Mouse (Mus musculus) limb, embryonic 13.5 days (tissue): ENCODE results near the gene C1qtnf5. TPM values are rescaled to one million over a fixed set of nuclear protein-coding genes. Genes with fewer than 3 reads are reported as not detected.

Experiments
- ATAC-seq: fragments of 200-750 bp; cut with Nextera tagmentation; 2 replicates; pipeline ENCODE4 v1.8.0; 2017; ENCODE audit warnings: low read depth, moderate number of reproducible peaks, moderate TSS enrichment; ENCODE audit not compliant: low FRiP score
- H3K27ac ChIP-seq: fragments of 300-500 bp; sonication (generic); 2 replicates; pipeline ENCODE4 v1.5.1; 2015; ENCODE audit warnings: inconsistent platforms, mild to moderate bottlenecking, moderate library complexity
- H3K27me3 ChIP-seq: fragments of 300-500 bp; sonication (generic); 2 replicates; pipeline ENCODE4 v1.6.1; 2015; ENCODE audit warnings: mild to moderate bottlenecking, inconsistent platforms
- H3K36me3 ChIP-seq: fragments of 300-500 bp; sonication (generic); 2 replicates; pipeline ENCODE4 v1.6.1; 2015; ENCODE audit warnings: inconsistent platforms, mild to moderate bottlenecking, moderate library complexity
- H3K4me1 ChIP-seq: fragments of 300-500 bp; sonication (generic); 2 replicates; pipeline ENCODE4 v1.6.1; 2015; ENCODE audit warnings: inconsistent platforms
- H3K4me2 ChIP-seq: fragments of 300-500 bp; sonication (generic); replicated peaks from 2 replicates; pipeline ENCODE4 v1.6.1; 2015; ENCODE audit warnings: inconsistent platforms, mild to moderate bottlenecking, moderate library complexity
- H3K4me3 ChIP-seq: fragments of 300-500 bp; sonication (generic); 2 replicates; pipeline ENCODE4 v1.5.1; 2015; ENCODE audit warnings: moderate library complexity, mild to moderate bottlenecking, inconsistent platforms
- H3K9ac ChIP-seq: fragments of 300-500 bp; sonication (generic); 2 replicates; pipeline ENCODE4 v1.6.1; 2015; ENCODE audit warnings: mild to moderate bottlenecking, inconsistent platforms
- H3K9me3 ChIP-seq: fragments of 300-500 bp; sonication (generic); 2 replicates; pipeline ENCODE4 v1.6.1; 2016; ENCODE audit warnings: inconsistent platforms
- WGBS: fragments of 180-500 bp; shearing (Covaris S2); methylation state at CpG from one replicate; pipeline ENCODE4 v1.1.7; 2015; 5-methylcytosine and 5-hydroxymethylcytosine counted together
- polyA plus RNA-seq: library from polyadenylated mRNA; unstranded; fragments of >200 nt; fragmentation: Nextera tagmentation; extraction: Ambion mirVana; gene quantifications from 2 replicates; pipeline ENCODE4 v1.2.1, GENCODE M21; 2015

The C1qtnf5 gene
- 2.6 and 3.4 TPM in 2 replicates for polyA plus RNA-seq

GRCm38 (mm10) chr9:44107110-44107509 is at the start of gene C1qtnf5:
Gene C1qtnf5, plus strand, starts transcription at chr9:44107245.
- ATAC-seq = peak; percentile 83
- H3K4me2 ChIP-seq = peak within 1 kb of the TSS; percentile 59
- no peaks in the 10 kb centered on the region for H3K27me3 ChIP-seq
- peak within 1 kb of the TSS; percentile 24 for H3K4me3 ChIP-seq
- H3K9ac ChIP-seq = peak within 1 kb of the TSS; percentile 45; the same call in 1 of the 2 replicates
- 28% methylated on average over 8 of the region's 8 CpGs for WGBS
- peaks cover 57% of the 10 kb centered on the region for H3K4me1 ChIP-seq
- H3K36me3 ChIP-seq = peaks cover 52% of the 10 kb centered on the region
- H3K27ac ChIP-seq = peak within 1 kb of the TSS; percentile 72; the same call in 1 of the 2 replicates
- H3K9me3 ChIP-seq = no peaks in the 10 kb centered on the region

- Histone ChIP-seq H3K27ac (no peak overlapping the region), H3K9me3 (no peaks in the 10 kb centered on the region), H3K4me1 (no peaks in the 10 kb centered on the region), H3K27me3 (no peaks in the 10 kb centered on the region), H3K4me3 (no peak overlapping the region), H3K4me2 (no peak overlapping the region), H3K9ac (no peak overlapping the region), H3K36me3 (no peaks in the 10 kb centered on the region)
- 86% methylated on average over 6 of the region's 6 CpGs for WGBS
- ATAC-seq = no peak
Observed at GRCm38 (mm10) chr9:44058606-44059005, 48.4 kb upstream of the C1qtnf5 start.

GRCm38 (mm10) chr9:44065177-44065576 is 41.9 kb upstream of the C1qtnf5 start:
- peaks cover 6% of the 10 kb centered on the region; the same call in 1 of the 2 replicates for H3K27me3 ChIP-seq

GRCm38 (mm10) chr9:44066785-44067225 is 40.2 kb upstream of the C1qtnf5 start, which contains the start of gene Usp2:
Gene Usp2, plus strand, starts transcription at chr9:44067021.
- ATAC-seq = peak; percentile 97
- no peaks in the 10 kb centered on the region for H3K36me3 ChIP-seq
- H3K4me2 ChIP-seq = peak within 1 kb of the TSS; percentile 94
- H3K9ac ChIP-seq = peak within 1 kb of the TSS; percentile 70
- no peaks in the 10 kb centered on the region for H3K9me3 ChIP-seq
- H3K4me1 ChIP-seq = peaks cover 27% of the 10 kb centered on the region
- no peak within 1 kb of the TSS for H3K27ac ChIP-seq
- H3K4me3 ChIP-seq = peak within 1 kb of the TSS; percentile 57
- peaks cover 14% of the 10 kb centered on the region for H3K27me3 ChIP-seq
- WGBS = under 1% methylated on average over 38 of the region's 38 CpGs

More at GRCm38 (mm10) chr9:44065177-44065576, 41.9 kb upstream of the C1qtnf5 start:
- Histone ChIP-seq H3K4me1 (peaks cover 13% of the 10 kb centered on the region), H3K9ac (no peak overlapping the region), H3K27ac (no peak overlapping the region), H3K4me2 (no peak overlapping the region), H3K4me3 (no peak overlapping the region), H3K9me3 (no peaks in the 10 kb centered on the region), H3K36me3 (no peaks in the 10 kb centered on the region)
- 38% methylated on average over 1 of the region's 1 CpGs for WGBS
- no peak for ATAC-seq

GRCm38 (mm10) chr9:44067241-44067959 is 39.6 kb upstream of the C1qtnf5 start:
- peak overlapping the region; percentile 94 for H3K4me2 ChIP-seq
- peaks cover 14% of the 10 kb centered on the region for H3K27me3 ChIP-seq
- peak; percentile 17; the same call in 1 of the 2 replicates for ATAC-seq
- no peaks in the 10 kb centered on the region for H3K36me3 ChIP-seq
- H3K27ac ChIP-seq = no peak overlapping the region
- peak overlapping the region; percentile 70 for H3K9ac ChIP-seq
- 6% methylated on average over 15 of the region's 15 CpGs for WGBS
- H3K9me3 ChIP-seq = no peaks in the 10 kb centered on the region
- peak overlapping the region; percentile 57 for H3K4me3 ChIP-seq
- H3K4me1 ChIP-seq = peaks cover 33% of the 10 kb centered on the region

GRCm38 (mm10) chr9:44067960-44068330 is 39.1 kb upstream of the C1qtnf5 start:
- 76% methylated on average over 6 of the region's 6 CpGs for WGBS
- H3K9me3 ChIP-seq = no peaks in the 10 kb centered on the region
- H3K9ac ChIP-seq = no peak overlapping the region
- peaks cover 14% of the 10 kb centered on the region for H3K27me3 ChIP-seq
- ATAC-seq = no peak
- peaks cover 39% of the 10 kb centered on the region for H3K4me1 ChIP-seq
- H3K4me3 ChIP-seq = peak overlapping the region; percentile 57
- H3K27ac ChIP-seq = no peak overlapping the region
- no peaks in the 10 kb centered on the region for H3K36me3 ChIP-seq
- H3K4me2 ChIP-seq = peak overlapping the region; percentile 94

- Histone ChIP-seq H3K4me1 (peaks cover 40% of the 10 kb centered on the region), H3K36me3 (no peaks in the 10 kb centered on the region), H3K4me2 (no peak overlapping the region), H3K9me3 (no peaks in the 10 kb centered on the region), H3K4me3 (no peak overlapping the region), H3K27me3 (peaks cover 14% of the 10 kb centered on the region), H3K27ac (no peak overlapping the region), H3K9ac (no peak overlapping the region)
- ATAC-seq = no peak
- WGBS = 17% methylated on average over 7 of the region's 7 CpGs
Observed at GRCm38 (mm10) chr9:44069252-44069651, 37.8 kb upstream of the C1qtnf5 start.

- Histone ChIP-seq H3K9ac (no peak overlapping the region), H3K27me3 (peaks cover 14% of the 10 kb centered on the region), H3K27ac (no peak overlapping the region), H3K9me3 (no peaks in the 10 kb centered on the region), H3K4me3 (no peak overlapping the region), H3K4me2 (no peak overlapping the region), H3K36me3 (no peaks in the 10 kb centered on the region), H3K4me1 (peaks cover 40% of the 10 kb centered on the region)
- no peak for ATAC-seq
- 62% methylated on average over 14 of the region's 14 CpGs for whole genome bisulfite sequencing
Observed at GRCm38 (mm10) chr9:44070113-44070843, 36.8 kb upstream of the C1qtnf5 start.

- WGBS = 28% methylated on average over 8 of the region's 8 CpGs
- no peak overlapping the region for H3K27ac ChIP-seq
Observed at GRCm38 (mm10) chr9:44070844-44071231, 36.2 kb upstream of the C1qtnf5 start.

GRCm38 (mm10) chr9:44071914-44072598 is 35.0 kb upstream of the C1qtnf5 start:
- no peak overlapping the region; the same call in 1 of the 2 replicates for H3K27ac ChIP-seq
- peaks cover 14% of the 10 kb centered on the region for H3K27me3 ChIP-seq
- H3K9ac ChIP-seq = peak overlapping the region; percentile 13
- no peaks in the 10 kb centered on the region for H3K36me3 ChIP-seq
- H3K4me1 ChIP-seq = peaks cover 39% of the 10 kb centered on the region
- no peak for ATAC-seq
- 39% methylated on average over 11 of the region's 11 CpGs for WGBS
- peak overlapping the region; percentile 27; the same call in 1 of the 2 replicates for H3K4me2 ChIP-seq
- H3K4me3 ChIP-seq = no peak overlapping the region
- no peaks in the 10 kb centered on the region for H3K9me3 ChIP-seq

More at GRCm38 (mm10) chr9:44070844-44071231, 36.2 kb upstream of the C1qtnf5 start:
- peaks cover 40% of the 10 kb centered on the region for H3K4me1 ChIP-seq
- ATAC-seq = no peak
- no peak overlapping the region for H3K9ac ChIP-seq
- no peak overlapping the region for H3K4me3 ChIP-seq
- no peak overlapping the region for H3K4me2 ChIP-seq
- H3K27me3 ChIP-seq = peaks cover 14% of the 10 kb centered on the region
- H3K36me3 ChIP-seq = no peaks in the 10 kb centered on the region
- H3K9me3 ChIP-seq = no peaks in the 10 kb centered on the region

- no peak overlapping the region; the same call in 1 of the 2 replicates for H3K4me2 ChIP-seq
- H3K36me3 ChIP-seq = no peaks in the 10 kb centered on the region
- no peak for ATAC-seq
- H3K4me3 ChIP-seq = no peak overlapping the region
- no peak overlapping the region for H3K27ac ChIP-seq
- peaks cover 34% of the 10 kb centered on the region for H3K4me1 ChIP-seq
- peaks cover 14% of the 10 kb centered on the region for H3K27me3 ChIP-seq
- peak overlapping the region; percentile 13; the same call in 1 of the 2 replicates for H3K9ac ChIP-seq
- H3K9me3 ChIP-seq = no peaks in the 10 kb centered on the region
- 36% methylated on average over 4 of the region's 4 CpGs for WGBS
Observed at GRCm38 (mm10) chr9:44072599-44072915, 34.5 kb upstream of the C1qtnf5 start.

- Histone ChIP-seq H3K4me3 (no peak overlapping the region), H3K4me2 (no peak overlapping the region), H3K9ac (0 out of 2 replicates have a peak overlapping the region, but pooled peaks have one; percentile 13), H3K36me3 (no peaks in the 10 kb centered on the region), H3K27ac (no peak overlapping the region), H3K9me3 (no peaks in the 10 kb centered on the region), H3K4me1 (peaks cover 29% of the 10 kb centered on the region), H3K27me3 (peaks cover 14% of the 10 kb centered on the region)
- no peak for ATAC-seq
- WGBS = 81% methylated on average over 5 of the region's 5 CpGs
Observed at GRCm38 (mm10) chr9:44073115-44073514, 33.9 kb upstream of the C1qtnf5 start.
